Mouse (Mus musculus) liver, embryonic 15.5 days (tissue): Measurements from ENCODE around the gene Agps. TPM values are rescaled to one million over a fixed set of nuclear protein-coding genes. Genes with fewer than 3 reads are reported as not detected.
"Not testable (repeated sequence)": the region's sequence is repeated elsewhere in the genome, so short reads cannot be mapped to it uniquely, and the experiment has no call there.

Source experiments
- ATAC-seq: fragments of 200-750 bp; cut with Nextera tagmentation; 2 replicates; pipeline ENCODE4 v1.8.0; 2017; ENCODE audit warnings: moderate number of reproducible peaks, mild to moderate bottlenecking, moderate library complexity; ENCODE audit not compliant: insufficient read depth
- H3K27ac ChIP-seq: fragments of 300-500 bp; sonication (generic); replicated peaks from 2 replicates; pipeline ENCODE4 v1.5.1; 2015; ENCODE audit warnings: mild to moderate bottlenecking, inconsistent platforms
- H3K27me3 ChIP-seq: fragments of 300-500 bp; sonication (generic); 2 replicates; pipeline ENCODE4 v1.6.1; 2015; ENCODE audit warnings: mild to moderate bottlenecking, inconsistent platforms
- H3K36me3 ChIP-seq: fragments of 300-500 bp; sonication (generic); replicated peaks from 2 replicates; pipeline ENCODE4 v1.6.1; 2015; ENCODE audit warnings: moderate library complexity, mild to moderate bottlenecking, inconsistent platforms
- H3K4me1 ChIP-seq: fragments of 300-500 bp; sonication (generic); replicated peaks from 2 replicates; pipeline ENCODE4 v1.6.1; 2015; ENCODE audit warnings: inconsistent platforms
- H3K4me2 ChIP-seq: fragments of 300-500 bp; sonication (generic); 2 replicates; pipeline ENCODE4 v1.6.1; 2015; ENCODE audit warnings: moderate library complexity, mild to moderate bottlenecking, inconsistent platforms
- H3K4me3 ChIP-seq: fragments of 300-500 bp; sonication (generic); replicated peaks from 2 replicates; pipeline ENCODE4 v1.5.1; 2015; ENCODE audit warnings: mild to moderate bottlenecking, inconsistent platforms
- H3K9ac ChIP-seq: fragments of 300-500 bp; sonication (generic); 2 replicates; pipeline ENCODE4 v1.6.1; 2015; ENCODE audit warnings: moderate library complexity, mild to moderate bottlenecking, inconsistent platforms
- H3K9me3 ChIP-seq: fragments of 300-500 bp; sonication (generic); replicated peaks from 2 replicates; pipeline ENCODE4 v1.6.1; 2016; ENCODE audit warnings: inconsistent platforms
- WGBS: fragments of 180-500 bp; shearing (Covaris S2); methylation state at CpG from one replicate; pipeline ENCODE4 v1.1.7; 2015; ENCODE audit warnings: mixed read lengths; ENCODE audit not compliant: insufficient replicate concordance; 5-methylcytosine and 5-hydroxymethylcytosine counted together
- polyA plus RNA-seq: library from polyadenylated mRNA; unstranded; fragments of >200 nt; fragmentation: Nextera tagmentation; extraction: Ambion mirVana; gene quantifications from 2 replicates; pipeline ENCODE4 v1.2.1, GENCODE M21; 2015

Agps gene
- polyA plus RNA-seq, 1 experiment from 2014 or later, result 14.8 TPM

GRCm38 (mm10) chr2:75960366-75961330, 128.7 kb downstream of the Agps start:
- Histone ChIP-seq H3K9ac (no peak overlapping the region), H3K36me3 (no peaks in the 10 kb centered on the region), H3K27me3 (peaks cover 4% of the 10 kb centered on the region; the same call in 1 of the 2 replicates), H3K4me3 (no peak overlapping the region), H3K4me1 (peaks cover 10% of the 10 kb centered on the region), H3K27ac (no peak overlapping the region), H3K9me3 (no peaks in the 10 kb centered on the region), H3K4me2 (no peak overlapping the region)
- WGBS, result 56% methylated on average over 15 of the region's 15 CpGs
- ATAC-seq, result no peak; the same call in 1 of the 2 replicates

- no peak for ATAC-seq
- Histone ChIP-seq H3K27me3 (peaks cover 4% of the 10 kb centered on the region; the same call in 1 of the 2 replicates), H3K36me3 (no peaks in the 10 kb centered on the region), H3K4me2 (no peak overlapping the region), H3K27ac (no peak overlapping the region), H3K4me1 (peaks cover 10% of the 10 kb centered on the region), H3K4me3 (no peak overlapping the region), H3K9me3 (no peaks in the 10 kb centered on the region), H3K9ac (no peak overlapping the region)
- WGBS, result 69% methylated on average over 10 of the region's 10 CpGs
These were observed 131.3 kb downstream of the Agps start for GRCm38 (mm10) chr2:75963211-75963840.

- peaks cover 10% of the 10 kb centered on the region for H3K4me1 ChIP-seq
- peaks cover 4% of the 10 kb centered on the region; the same call in 1 of the 2 replicates for H3K27me3 ChIP-seq
- H3K4me2 ChIP-seq, result peak overlapping the region; percentile 59
- 39% methylated on average over 5 of the region's 5 CpGs for WGBS
- peak overlapping the region; percentile 17; the same call in 1 of the 2 replicates for H3K4me3 ChIP-seq
- no peak overlapping the region for H3K9ac ChIP-seq
- H3K27ac ChIP-seq, result no peak overlapping the region
- H3K36me3 ChIP-seq, result no peaks in the 10 kb centered on the region
- ATAC-seq, result no peak
- H3K9me3 ChIP-seq, result no peaks in the 10 kb centered on the region
These were observed 132.1 kb downstream of the Agps start for GRCm38 (mm10) chr2:75964051-75964450.

- no peak for ATAC-seq
- no peak overlapping the region for H3K27ac ChIP-seq
- H3K36me3 ChIP-seq, result no peaks in the 10 kb centered on the region
- peaks cover 4% of the 10 kb centered on the region; the same call in 1 of the 2 replicates for H3K27me3 ChIP-seq
- H3K9ac ChIP-seq, result no peak overlapping the region
- H3K4me3 ChIP-seq, result peak overlapping the region; percentile 17; the same call in 1 of the 2 replicates
- H3K4me2 ChIP-seq, result peak overlapping the region; percentile 59
- H3K9me3 ChIP-seq, result no peaks in the 10 kb centered on the region
- 7% methylated on average over 14 of the region's 14 CpGs for WGBS
- H3K4me1 ChIP-seq, result peaks cover 10% of the 10 kb centered on the region
These were observed 132.5 kb downstream of the Agps start for GRCm38 (mm10) chr2:75964512-75964911.

GRCm38 (mm10) chr2:75964972-75965371, 133.0 kb downstream of the Agps start:
- H3K27ac ChIP-seq, result no peak overlapping the region
- ATAC-seq, result no peak
- H3K9ac ChIP-seq, result no peak overlapping the region
- peaks cover 1% of the 10 kb centered on the region; the same call in 1 of the 2 replicates for H3K27me3 ChIP-seq
- no peaks in the 10 kb centered on the region for H3K9me3 ChIP-seq
- H3K36me3 ChIP-seq, result no peaks in the 10 kb centered on the region
- 13% methylated on average over 5 of the region's 5 CpGs for WGBS
- peak overlapping the region; percentile 59 for H3K4me2 ChIP-seq
- peaks cover 10% of the 10 kb centered on the region for H3K4me1 ChIP-seq
- 0 out of 2 replicates have a peak overlapping the region, but pooled peaks have one; percentile 17 for H3K4me3 ChIP-seq

GRCm38 (mm10) chr2:75974131-75974530, 142.2 kb downstream of the Agps start:
- Histone ChIP-seq H3K4me3 (no peak overlapping the region), H3K27ac (no peak overlapping the region), H3K36me3 (no peaks in the 10 kb centered on the region), H3K27me3 (no peaks in the 10 kb centered on the region), H3K4me2 (no peak overlapping the region), H3K9me3 (no peaks in the 10 kb centered on the region), H3K9ac (no peak overlapping the region), H3K4me1 (no peaks in the 10 kb centered on the region)
- WGBS, result 58% methylated on average over 9 of the region's 9 CpGs
- no peak for ATAC-seq

GRCm38 (mm10) chr2:75976070-75976469, 144.1 kb downstream of the Agps start:
- H3K27ac ChIP-seq, H3K9ac ChIP-seq, H3K27me3 ChIP-seq, H3K4me3 ChIP-seq, H3K4me1 ChIP-seq, ATAC-seq, H3K36me3 ChIP-seq, H3K9me3 ChIP-seq, H3K4me2 ChIP-seq: not testable (repeated sequence)
- WGBS, result 71% methylated on average over 2 of the region's 2 CpGs

- H3K4me1 ChIP-seq, H3K4me3 ChIP-seq, H3K9ac ChIP-seq, H3K27me3 ChIP-seq, H3K36me3 ChIP-seq, H3K9me3 ChIP-seq, H3K27ac ChIP-seq: not testable (repeated sequence)
- H3K4me2 ChIP-seq, result peak within 1 kb of the TSS; percentile 25; the same call in 1 of the 2 replicates
- peak; percentile 25; the same call in 1 of the 2 replicates for ATAC-seq
- WGBS, result 33% methylated on average over 24 of the region's 24 CpGs
These were observed 145.9 kb downstream of the Agps start, which contains the start of gene Ttc30a2 for GRCm38 (mm10) chr2:75977752-75978368. Gene Ttc30a2 (minus strand): TSS chr2:75978170.

Other genes starting within 250 kb of the Agps start
- gene Hnrnpa3, start 172.9 kb upstream of the Agps start, polyA plus RNA-seq, result 96.7 and 101 TPM in 2 replicates
- gene Nfe2l2, start 127.5 kb upstream of the Agps start, polyA plus RNA-seq, result 37.1 and 40.7 TPM in 2 replicates
- 0.94 and 1.0 TPM in 2 replicates for gene Ttc30b, start 106.4 kb downstream of the Agps start, polyA plus RNA-seq
- 0.16 TPM in 2 replicates for gene Ttc30a2, start 146.0 kb downstream of the Agps start, polyA plus RNA-seq
- 0.98 and 1.1 TPM in 2 replicates for gene Ttc30a1, start 149.8 kb downstream of the Agps start, polyA plus RNA-seq